Mouse (Mus musculus): ENCODE measurements around the gene Ndufa4l2. TPM values are rescaled to one million over a fixed set of nuclear protein-coding genes. Genes with fewer than 3 reads are reported as not detected.

Ndufa4l2 gene
- total RNA-seq, 2 experiments from 2014 or later: 11.0 to 11.3 TPM

- intact Hi-C loops (cut with DNase I): no loop called here
- DNase-seq: no peak
Measured at GRCm38 (mm10) chr10:127557397-127557796, 42.6 kb downstream of the Ndufa4l2 start.

GRCm38 (mm10) chr10:127561145-127561544 lies 46.4 kb downstream of the Ndufa4l2 start:
- intact Hi-C loops (cut with DNase I): no loop called here
- no peak for DNase-seq

GRCm38 (mm10) chr10:127563840-127564239 lies 49.1 kb downstream of the Ndufa4l2 start:
- no peak for DNase-seq
- intact Hi-C loops (cut with DNase I): no loop called here

GRCm38 (mm10) chr10:127564301-127564700 lies 49.5 kb downstream of the Ndufa4l2 start:
- intact Hi-C loops (cut with DNase I): no loop called here

More at GRCm38 (mm10) chr10:127564301-127564700, 49.5 kb downstream of the Ndufa4l2 start:
- DNase-seq: no peak

Other genes starting within 250 kb of the Ndufa4l2 start
- 10 to 100 TPM; 86.8 to 91.8 TPM for gene Dctn2, start 248.6 kb upstream of the Ndufa4l2 start, total RNA-seq (2021)
- 10 to 100 TPM; 11.5 to 17.1 TPM for gene Mbd6, start 225.9 kb upstream of the Ndufa4l2 start, total RNA-seq (2021)
- 10 to 100 TPM; 54.1 to 56.1 TPM for gene Mars, start 203.2 kb upstream of the Ndufa4l2 start, total RNA-seq (2021)
- gene Arhgap9, start 193.0 kb upstream of the Ndufa4l2 start, total RNA-seq (2021): 1 to 10 TPM in 1 of 2 experiments, under 1 TPM in 1; 0.96 to 1.3 TPM
- 1 to 10 TPM; 1.0 to 1.5 TPM for gene Gli1, start 173.0 kb upstream of the Ndufa4l2 start, total RNA-seq (2021)
- gene Inhbe, start 160.6 kb upstream of the Ndufa4l2 start, total RNA-seq (2021): not detected
- gene Inhbc, start 144.5 kb upstream of the Ndufa4l2 start, total RNA-seq (2021): not detected
- 100 to 1,000 TPM in 1 of 2 experiments, 10 to 100 TPM in 1; 89.7 to 129 TPM for gene R3hdm2, start 134.6 kb upstream of the Ndufa4l2 start, total RNA-seq (2021)
- gene Stac3, start 13.3 kb upstream of the Ndufa4l2 start, total RNA-seq (2021): 100 to 1,000 TPM; 342 to 376 TPM
- gene Shmt2, start 7.5 kb downstream of the Ndufa4l2 start, total RNA-seq (2021): 10 to 100 TPM; 23.4 to 26.4 TPM
- gene Nxph4, start 19.6 kb downstream of the Ndufa4l2 start, total RNA-seq (2021): under 1 TPM; 0.20 TPM
- gene Lrp1, start 106.2 kb downstream of the Ndufa4l2 start, total RNA-seq (2021): 10 to 100 TPM; 48.6 to 49.1 TPM
- 10 to 100 TPM; 15.4 to 15.5 TPM for gene Stat6, start 128.0 kb downstream of the Ndufa4l2 start, total RNA-seq (2021)
- gene Nemp1, start 151.9 kb downstream of the Ndufa4l2 start, total RNA-seq (2021): 1 to 10 TPM; 1.9 to 2.1 TPM
- gene Nab2, start 153.6 kb downstream of the Ndufa4l2 start, total RNA-seq (2021): 1 to 10 TPM; 2.3 to 4.4 TPM
- under 1 TPM; 0.15 to 0.18 TPM for gene Myo1a, start 190.2 kb downstream of the Ndufa4l2 start, total RNA-seq (2021)
- gene Tac2, start 209.5 kb downstream of the Ndufa4l2 start, total RNA-seq (2021): not detected
- gene Zbtb39, start 224.6 kb downstream of the Ndufa4l2 start, total RNA-seq (2021): 1 to 10 TPM; 5.1 to 5.9 TPM
- gene Gpr182, start 236.8 kb downstream of the Ndufa4l2 start, total RNA-seq (2021): under 1 TPM; 0.13 to 0.15 TPM
- under 1 TPM; 0.05 to 0.10 TPM for gene Rdh1, start 244.8 kb downstream of the Ndufa4l2 start, total RNA-seq (2021)
- gene Rdh16f1, start 244.8 kb downstream of the Ndufa4l2 start, total RNA-seq (2021): not detected

Data from gastrocnemius, postnatal 36 days (tissue).